Mouse (Mus musculus): ENCODE results near the gene Grm2.

The Grm2 gene

DNA sequence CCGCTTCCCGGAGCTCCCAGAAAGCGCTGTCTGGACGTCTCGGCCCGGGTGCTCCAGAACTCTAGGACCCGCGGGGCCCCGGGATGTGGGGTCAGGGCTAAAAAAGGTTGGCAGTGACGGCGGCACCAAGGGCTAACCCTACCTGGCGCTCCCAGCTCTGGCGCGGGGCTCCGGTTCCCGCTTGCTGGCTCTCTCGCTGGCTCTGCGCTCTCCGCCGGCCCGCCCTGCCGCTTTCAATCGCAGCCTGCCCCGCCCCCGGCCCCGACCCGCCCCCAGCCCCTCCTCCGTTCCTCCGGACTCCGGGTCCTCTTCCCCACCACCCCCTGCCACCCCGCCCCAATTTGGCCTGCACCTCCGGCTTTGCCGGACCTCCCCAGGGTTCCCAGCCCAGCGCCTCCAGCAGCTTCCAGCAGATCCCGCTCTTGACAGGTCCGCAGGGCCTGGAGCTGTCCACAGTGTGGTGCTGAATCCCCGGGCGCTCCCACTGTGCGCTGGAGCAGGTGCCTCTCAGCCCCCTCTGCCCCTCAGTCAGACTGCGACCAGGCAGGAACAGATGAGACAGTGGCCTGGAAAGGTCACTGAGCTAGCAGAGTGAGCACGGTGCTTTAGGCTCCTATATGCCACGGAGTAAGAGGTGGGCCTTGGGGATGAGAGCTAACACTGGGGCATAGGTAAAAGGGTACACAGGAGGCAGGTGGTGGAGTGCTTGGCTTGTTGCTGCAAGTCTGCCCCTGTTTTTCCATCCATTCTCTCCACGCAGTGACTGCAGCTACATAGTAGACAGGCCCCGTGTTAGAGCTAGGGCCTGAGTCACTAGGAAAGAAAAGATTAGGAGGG lies at the start of gene Grm2:
Grm2 (minus strand) TSS at position 199 of the 837 bp plus-strand sequence.
- DNase-seq (ENCODE audit: low read depth, low spot score): no peak

- no peak for DNase-seq (ENCODE audit: low read depth, low spot score)
Observed at GRCm38 (mm10) chr9:106692973-106693481, 37.1 kb upstream of the Grm2 start.

DNA sequence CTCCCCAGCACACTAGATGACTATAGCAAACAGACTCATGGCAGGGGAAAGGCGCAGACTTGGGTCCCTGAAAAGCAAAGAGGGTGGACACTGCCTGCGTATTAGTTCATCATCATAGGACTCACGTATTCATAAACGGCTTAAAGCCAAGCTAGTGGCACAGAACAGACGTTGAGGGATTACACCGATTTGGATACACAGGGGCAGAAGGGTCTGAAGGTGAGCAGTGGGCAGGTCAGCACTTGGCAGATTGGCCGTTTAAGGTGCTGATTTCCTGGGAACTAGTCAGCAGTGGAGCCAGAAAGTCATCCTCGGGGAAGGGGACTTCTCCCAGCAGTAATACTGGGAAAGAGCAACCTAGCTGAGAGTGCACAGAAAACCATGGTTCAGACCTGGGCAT lies 33.0 kb upstream of the Grm2 start:
- peak; percentile 55 for DNase-seq (ENCODE audit: low read depth, low spot score)

DNA sequence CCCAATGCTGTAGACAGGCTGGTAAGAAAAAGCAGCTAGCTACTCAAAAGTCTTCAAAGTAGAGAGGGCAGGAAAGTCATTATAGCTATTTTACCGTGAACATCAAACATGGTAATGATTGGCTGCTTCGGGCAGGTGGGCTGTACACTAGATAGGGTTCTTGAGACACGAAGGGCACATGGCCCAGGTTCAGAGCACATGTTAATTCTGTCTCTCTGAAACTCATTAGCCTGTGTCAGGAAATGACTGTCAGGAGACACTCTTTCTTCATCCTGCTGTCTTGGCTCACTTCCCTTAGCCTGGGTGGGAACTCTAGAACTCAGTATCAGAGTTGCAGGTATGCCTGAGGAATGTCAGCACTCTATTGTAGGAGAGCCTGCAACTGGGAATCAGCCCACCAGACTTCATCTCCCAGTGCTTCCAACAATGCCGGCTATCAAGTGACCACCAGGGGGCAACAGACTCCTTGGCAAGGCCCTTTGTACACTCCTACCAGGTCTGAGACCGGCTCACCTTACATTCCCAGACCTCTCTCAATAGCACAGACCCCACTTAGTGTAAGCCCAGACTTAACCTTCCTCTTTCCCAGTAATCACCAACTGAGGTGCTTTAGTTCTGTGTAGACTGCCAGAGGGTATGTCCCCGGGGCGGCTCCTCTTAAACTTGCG lies 31.2 kb upstream of the Grm2 start:
- DNase-seq (ENCODE audit: low read depth, low spot score): peak; percentile 74

DNA sequence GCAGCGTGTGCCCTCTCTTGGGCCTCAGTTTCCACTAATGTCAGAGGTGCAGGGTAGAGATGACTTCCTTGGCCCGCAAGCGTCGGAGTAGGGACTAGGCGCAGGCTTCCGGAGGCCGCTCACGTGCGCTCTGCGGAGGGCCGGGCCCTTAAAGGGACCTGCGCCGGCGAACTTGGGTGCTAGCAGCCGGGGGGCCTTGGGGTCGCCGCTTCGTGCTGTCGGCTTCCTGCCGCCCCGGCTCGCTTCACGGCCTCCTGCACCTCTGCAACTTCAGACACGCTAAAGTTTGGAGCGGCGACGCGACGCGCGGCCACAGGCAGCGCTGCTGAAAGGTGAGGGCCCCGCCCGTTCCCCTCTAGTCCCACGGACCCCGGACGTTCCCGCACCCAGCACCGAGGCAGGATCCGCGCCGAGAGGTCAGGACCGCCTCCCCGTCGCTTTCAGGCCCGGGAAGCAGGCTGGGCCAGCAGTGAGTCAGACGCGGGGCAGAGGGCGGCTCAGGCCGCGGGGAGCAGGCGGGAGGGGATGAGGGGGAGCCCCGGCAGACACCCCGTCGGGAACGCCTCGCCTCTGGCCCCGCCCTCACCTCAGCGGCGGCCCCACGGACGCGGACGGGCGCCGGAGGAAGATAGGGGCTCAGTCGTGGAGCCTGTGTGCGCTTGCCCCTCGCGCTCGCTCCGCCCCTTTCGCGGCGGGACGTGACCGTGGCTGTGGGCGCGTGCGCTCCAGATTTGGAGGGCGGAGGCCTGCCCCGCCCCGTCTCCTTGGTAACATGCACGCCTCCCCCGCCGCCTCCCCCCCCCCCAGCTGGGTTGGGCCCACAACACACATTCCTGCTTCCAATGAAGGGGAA lies 29.6 kb upstream of the Grm2 start, which contains the start of gene Tex264:
Tex264 (minus strand) TSS at position 679 of the 853 bp plus-strand sequence.
- DNase-seq (ENCODE audit: low read depth, low spot score): peak; percentile 71

GRCm38 (mm10) chr9:106684918-106685248 lies 29.0 kb upstream of the Grm2 start:
- no peak for DNase-seq (ENCODE audit: low read depth, low spot score)

- DNase-seq (ENCODE audit: low read depth, low spot score): no peak
Observed at GRCm38 (mm10) chr9:106684093-106684872, 28.4 kb upstream of the Grm2 start.

- DNase-seq (ENCODE audit: low read depth, low spot score): no peak
Observed at GRCm38 (mm10) chr9:106681026-106681425, 25.1 kb upstream of the Grm2 start.

DNA sequence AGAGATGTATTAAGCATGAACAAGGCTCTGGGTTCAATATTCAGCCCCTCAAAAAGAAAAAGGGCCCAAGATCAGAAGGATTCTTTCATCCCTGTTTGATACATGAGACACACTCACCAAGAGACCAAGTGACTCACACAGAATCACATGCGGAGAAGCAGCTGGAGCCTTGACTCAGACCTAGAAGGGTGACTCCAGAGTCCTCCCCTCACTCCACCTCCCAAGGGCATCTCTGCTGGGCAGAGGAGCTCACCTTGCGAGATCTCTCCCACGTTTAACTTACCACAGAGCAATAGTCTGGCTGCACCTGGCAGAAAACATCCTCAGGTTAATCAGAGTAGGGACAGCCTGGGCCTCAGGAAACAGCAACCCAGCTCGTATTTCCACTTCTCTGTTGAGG lies 22.4 kb upstream of the Grm2 start:
- DNase-seq (ENCODE audit: low read depth, low spot score): no peak

GRCm38 (mm10) chr9:106677702-106678101 lies 21.8 kb upstream of the Grm2 start:
- no peak for DNase-seq (ENCODE audit: low read depth, low spot score)

GRCm38 (mm10) chr9:106676571-106676970 lies 20.7 kb upstream of the Grm2 start:
- no peak for DNase-seq (ENCODE audit: low read depth, low spot score)

GRCm38 (mm10) chr9:106675965-106676364 lies 20.1 kb upstream of the Grm2 start:
- DNase-seq (ENCODE audit: low read depth, low spot score): no peak

- peak; percentile 70 for DNase-seq (ENCODE audit: low read depth, low spot score)
Observed at GRCm38 (mm10) chr9:106675480-106675879, 19.6 kb upstream of the Grm2 start.

GRCm38 (mm10) chr9:106673860-106674259 lies 18.0 kb upstream of the Grm2 start:
- DNase-seq (ENCODE audit: low read depth, low spot score): no peak

DNA sequence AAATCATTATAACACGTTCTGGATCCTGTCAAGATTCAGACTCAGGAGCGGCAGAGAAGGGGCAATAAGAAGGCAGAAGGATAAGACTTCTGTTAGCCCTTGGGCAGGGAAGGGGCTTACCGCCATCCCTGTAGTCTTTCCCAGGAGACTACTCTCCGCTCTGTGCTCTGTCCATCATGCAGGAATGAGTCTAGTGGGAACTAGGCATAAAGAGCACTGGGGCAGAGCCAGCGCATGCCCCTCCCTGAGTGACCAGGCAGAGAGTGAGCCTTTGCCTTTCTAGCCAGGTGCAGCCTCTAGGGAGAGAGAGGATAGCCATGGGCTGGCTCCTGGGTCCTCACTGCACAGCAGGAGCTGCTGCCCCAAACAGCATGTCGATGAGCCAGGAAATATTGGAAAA lies 9.0 kb upstream of the Grm2 start:
- no peak for DNase-seq (ENCODE audit: low read depth, low spot score)

- no peak for DNase-seq (ENCODE audit: low read depth, low spot score)
Observed at GRCm38 (mm10) chr9:106664433-106664832, 8.6 kb upstream of the Grm2 start.

- DNase-seq (ENCODE audit: low read depth, low spot score): no peak
Observed at GRCm38 (mm10) chr9:106663200-106663599, 7.3 kb upstream of the Grm2 start.

DNA sequence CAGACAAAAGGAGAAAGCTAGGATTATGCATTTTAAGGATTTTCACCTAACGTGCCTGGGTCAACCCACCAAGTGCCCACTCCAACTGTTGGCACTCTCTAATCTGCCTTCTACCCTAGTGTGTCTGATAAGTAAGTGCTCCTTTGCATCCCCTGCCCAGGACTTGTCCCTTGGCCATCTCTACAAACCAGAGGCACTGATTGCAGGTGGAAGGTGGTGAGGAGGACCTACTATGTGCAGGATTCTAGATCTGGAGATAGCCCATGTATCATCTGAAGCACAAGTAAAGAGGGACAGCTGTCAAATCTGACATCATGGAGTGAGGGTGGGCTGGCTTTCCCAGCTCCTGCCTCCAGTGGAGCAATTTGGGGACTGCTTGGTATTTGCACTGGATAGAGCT lies 4.1 kb upstream of the Grm2 start:
- no peak for DNase-seq (ENCODE audit: low read depth, low spot score)

- no peak for DNase-seq (ENCODE audit: low read depth, low spot score)
Observed at GRCm38 (mm10) chr9:106659441-106659840, 3.6 kb upstream of the Grm2 start.

DNA sequence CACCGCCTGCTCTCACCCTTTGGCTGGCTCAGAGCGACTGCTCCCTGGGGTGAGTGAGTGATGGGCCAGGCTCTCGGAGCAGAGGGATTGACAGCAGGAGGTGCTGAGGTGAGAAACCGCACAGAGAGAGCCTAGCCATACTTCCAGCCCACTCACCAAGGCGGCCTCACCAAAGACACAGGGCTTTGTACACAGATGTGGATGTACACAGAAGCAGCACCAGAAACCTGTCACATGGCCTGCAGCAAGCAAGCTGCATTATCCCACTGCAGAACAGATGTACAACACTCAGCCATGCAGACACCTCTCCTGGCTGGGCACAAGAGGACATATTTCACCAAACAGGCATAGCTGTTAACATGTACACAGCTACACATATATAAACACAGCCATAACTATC lies 1.7 kb upstream of the Grm2 start:
- no peak for DNase-seq (ENCODE audit: low read depth, low spot score)

- no peak for DNase-seq (ENCODE audit: low read depth, low spot score)
Observed at GRCm38 (mm10) chr9:106656820-106657219, 938 bp upstream of the Grm2 start.
